Mouse (Mus musculus): ENCODE measurements around the gene AC153137.1. TPM values are rescaled to one million over a fixed set of nuclear protein-coding genes. Genes with fewer than 3 reads are reported as not detected.

The AC153137.1 gene
- total RNA-seq, 2 experiments from 2014 or later = not detected

Other genes starting within 250 kb of the AC153137.1 start
- 10 to 100 TPM; 27.2 to 29.1 TPM for gene Phf3, start 104.0 kb downstream of the AC153137.1 start, total RNA-seq (2021)
- not detected for gene Lgsn, start 198.4 kb upstream of the AC153137.1 start, total RNA-seq (2021)
- gene 4931428L18Rik, start 244.7 kb upstream of the AC153137.1 start, total RNA-seq (2021) = not detected
- not detected for gene Pih1d3, start 244.9 kb upstream of the AC153137.1 start, total RNA-seq (2021)

Data from gastrocnemius, postnatal 14 days (tissue).